Mouse (Mus musculus): ENCODE results near the gene Ssc5d. TPM values are rescaled to one million over a fixed set of nuclear protein-coding genes. Genes with fewer than 3 reads are reported as not detected.

The Ssc5d gene
- polyA plus RNA-seq, 1 experiment: 7.5 TPM

DNA sequence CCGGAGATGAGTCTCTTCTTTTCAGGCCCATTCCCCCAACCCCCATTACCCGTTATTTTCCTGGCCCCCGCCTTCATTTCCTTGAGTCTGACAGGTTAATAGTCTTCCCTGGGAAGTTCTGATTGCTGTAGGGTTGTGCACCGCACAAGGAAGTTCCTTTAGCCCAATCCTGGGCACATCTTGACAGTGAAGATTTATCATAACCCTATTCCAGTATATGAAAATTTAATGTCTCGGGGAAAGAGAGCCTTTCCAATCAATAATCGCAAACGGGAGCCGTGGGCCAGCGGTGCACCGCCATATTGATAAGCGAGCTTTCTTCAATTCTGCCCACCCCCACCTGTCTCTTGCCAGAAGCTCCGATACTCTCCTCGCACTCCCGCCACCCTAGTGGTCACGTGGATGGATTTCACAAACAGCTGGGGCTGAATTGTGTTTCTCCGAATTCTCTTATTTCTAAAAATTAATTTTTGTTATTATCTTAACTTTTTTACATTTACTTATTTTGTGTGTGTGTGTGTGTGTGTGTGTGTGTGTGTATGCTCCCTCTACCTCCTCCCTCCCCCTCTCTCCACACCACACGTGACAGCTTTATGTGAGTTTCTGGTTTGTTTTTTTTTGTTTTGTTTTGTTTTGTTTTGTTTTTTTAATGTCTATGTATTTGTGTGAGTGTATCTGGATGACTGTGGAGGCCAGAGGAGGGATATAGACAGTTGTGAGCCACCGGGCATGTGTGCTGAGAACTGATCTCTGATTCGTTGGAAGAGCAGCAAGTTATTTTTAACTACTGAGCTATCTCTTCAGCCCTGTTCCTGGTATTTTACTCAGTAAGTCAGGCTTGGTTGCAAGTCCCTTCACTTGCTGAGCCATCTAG, 25.7 kb upstream of the Ssc5d start:
- no peaks in the 10 kb centered on the region for H3K4me1 ChIP-seq (ENCODE audit: control insufficient read depth, insufficient read depth, low read length)
- 6% methylated on average over 19 of the region's 19 CpGs for WGBS
- no peak for TF ChIP-seq POLR2A (IDR thresholded peaks at IDR 0.05; ENCODE audit: borderline replicate concordance, extremely low read depth, low read depth, low read length)
- TF ChIP-seq CTCF (IDR thresholded peaks at IDR 0.05; ENCODE audit: insufficient read depth, low read length): no peak
- H3K4me3 ChIP-seq (replicated peaks; ENCODE audit: extremely low read depth, low read depth, low read length): no peak overlapping the region
- no peak for DNase-seq

DNA sequence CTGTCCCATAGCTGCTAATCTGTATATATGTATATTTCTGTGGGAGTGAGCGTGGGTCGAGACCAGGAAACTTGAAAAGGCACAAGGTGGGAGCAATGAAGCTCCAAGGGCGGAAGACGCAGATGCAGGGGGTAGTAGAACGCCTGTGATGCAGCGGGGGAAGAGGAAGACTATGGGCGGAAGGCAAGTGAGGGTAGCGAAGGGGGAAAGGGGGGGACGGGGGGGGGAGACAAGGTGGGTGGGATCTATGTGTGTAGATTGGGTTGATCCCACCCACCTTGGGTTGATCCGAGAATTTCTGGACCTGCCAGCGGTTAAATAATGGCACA, 25.1 kb upstream of the Ssc5d start:
- no peak overlapping the region for H3K4me3 ChIP-seq (replicated peaks; ENCODE audit: extremely low read depth, low read depth, low read length)
- DNase-seq: no peak
- TF ChIP-seq CTCF (IDR thresholded peaks at IDR 0.05; ENCODE audit: insufficient read depth, low read length) (no peak), POLR2A (IDR thresholded peaks at IDR 0.05; ENCODE audit: borderline replicate concordance, extremely low read depth, low read depth, low read length) (no peak)
- 23% methylated on average over 11 of the region's 11 CpGs for WGBS
- H3K4me1 ChIP-seq (ENCODE audit: control insufficient read depth, insufficient read depth, low read length): no peaks in the 10 kb centered on the region

DNA sequence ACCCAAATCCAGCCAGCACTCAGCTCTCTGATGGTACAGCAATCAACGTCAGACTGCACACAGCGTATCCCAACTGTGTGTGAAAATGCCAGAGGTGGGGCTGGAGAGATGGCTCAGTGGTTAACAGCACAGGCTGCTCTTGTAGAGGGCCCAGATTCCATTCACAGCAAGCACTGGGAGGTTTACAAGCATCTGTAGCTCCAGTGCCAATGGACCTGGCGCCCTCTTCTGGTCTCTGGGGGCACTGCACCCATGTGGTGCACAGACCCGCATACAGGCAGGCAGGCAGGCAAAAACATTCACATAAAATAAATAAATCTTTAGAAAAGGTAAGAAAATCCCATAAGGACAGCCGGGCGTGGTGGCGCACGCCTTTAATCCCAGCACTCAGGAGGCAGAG, 24.4 kb upstream of the Ssc5d start:
- no peak for DNase-seq
- Histone ChIP-seq H3K4me3 (replicated peaks; ENCODE audit: extremely low read depth, low read depth, low read length) (no peak overlapping the region), H3K4me1 (ENCODE audit: control insufficient read depth, insufficient read depth, low read length) (no peaks in the 10 kb centered on the region)
- 51% methylated on average over 8 of the region's 8 CpGs for WGBS
- TF ChIP-seq POLR2A (IDR thresholded peaks at IDR 0.05; ENCODE audit: borderline replicate concordance, extremely low read depth, low read depth, low read length) (no peak), CTCF (IDR thresholded peaks at IDR 0.05; ENCODE audit: insufficient read depth, low read length) (no peak)

DNA sequence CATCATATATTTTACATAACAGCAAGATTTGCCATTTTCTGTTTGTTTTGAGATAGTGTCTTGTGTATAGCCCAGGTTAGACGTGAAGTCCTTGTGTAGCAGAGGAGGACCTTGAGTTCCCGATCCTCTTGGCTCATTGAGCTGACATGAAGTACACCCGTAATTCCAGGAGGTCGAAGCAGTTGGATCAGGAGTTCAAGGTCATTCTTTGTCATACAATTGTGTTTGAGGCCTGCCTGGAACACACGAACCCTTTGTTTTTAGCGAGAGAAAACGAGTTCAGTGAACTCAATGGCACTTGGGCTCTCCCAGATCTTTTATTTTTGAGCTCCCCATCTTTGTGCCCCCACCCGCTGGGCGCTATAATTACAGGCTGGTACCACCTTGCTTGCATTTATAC, 23.2 kb upstream of the Ssc5d start:
- Histone ChIP-seq H3K4me3 (replicated peaks; ENCODE audit: extremely low read depth, low read depth, low read length) (no peak overlapping the region), H3K4me1 (ENCODE audit: control insufficient read depth, insufficient read depth, low read length) (no peaks in the 10 kb centered on the region)
- TF ChIP-seq CTCF (IDR thresholded peaks at IDR 0.05; ENCODE audit: insufficient read depth, low read length): no peak
- no peak for TF ChIP-seq POLR2A (IDR thresholded peaks at IDR 0.05; ENCODE audit: borderline replicate concordance, extremely low read depth, low read depth, low read length)
- no peak for DNase-seq
- 75% methylated on average over 9 of the region's 9 CpGs for WGBS

DNA sequence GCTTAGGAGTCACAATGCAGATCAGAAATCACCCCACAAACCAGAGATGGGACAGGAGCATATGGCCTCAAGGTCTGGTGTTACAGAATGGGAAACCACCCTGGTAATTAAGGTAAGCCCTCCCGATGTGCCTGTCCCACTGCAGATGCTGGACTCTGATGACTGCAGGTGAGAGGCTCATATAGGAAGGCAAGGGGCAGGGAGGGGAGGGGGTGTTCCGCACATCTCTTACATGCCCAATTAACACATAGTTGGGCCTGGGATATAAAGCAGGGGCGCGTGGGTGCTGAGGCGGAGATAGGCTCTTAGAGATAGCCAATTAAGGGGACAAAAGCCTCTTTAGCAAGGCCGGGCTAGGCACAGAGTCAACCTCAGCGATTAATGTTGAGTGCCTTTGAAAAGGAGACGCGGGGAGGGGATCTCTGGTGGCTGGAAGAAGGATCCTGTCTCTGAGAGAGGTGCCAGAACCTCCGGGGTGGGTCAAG, 19.1 kb upstream of the Ssc5d start, which contains the start of gene Gm36210:
Gene Gm36210 (minus strand): TSS at position 51 of the 485 bp plus-strand sequence.
- no peak for DNase-seq
- H3K4me3 ChIP-seq (replicated peaks; ENCODE audit: extremely low read depth, low read depth, low read length): no peak within 1 kb of the TSS
- TF ChIP-seq CTCF (IDR thresholded peaks at IDR 0.05; ENCODE audit: insufficient read depth, low read length) (no peak), POLR2A (IDR thresholded peaks at IDR 0.05; ENCODE audit: borderline replicate concordance, extremely low read depth, low read depth, low read length) (no peak)
- 75% methylated on average over 10 of the region's 10 CpGs for WGBS
- H3K4me1 ChIP-seq (ENCODE audit: control insufficient read depth, insufficient read depth, low read length): no peaks in the 10 kb centered on the region

DNA sequence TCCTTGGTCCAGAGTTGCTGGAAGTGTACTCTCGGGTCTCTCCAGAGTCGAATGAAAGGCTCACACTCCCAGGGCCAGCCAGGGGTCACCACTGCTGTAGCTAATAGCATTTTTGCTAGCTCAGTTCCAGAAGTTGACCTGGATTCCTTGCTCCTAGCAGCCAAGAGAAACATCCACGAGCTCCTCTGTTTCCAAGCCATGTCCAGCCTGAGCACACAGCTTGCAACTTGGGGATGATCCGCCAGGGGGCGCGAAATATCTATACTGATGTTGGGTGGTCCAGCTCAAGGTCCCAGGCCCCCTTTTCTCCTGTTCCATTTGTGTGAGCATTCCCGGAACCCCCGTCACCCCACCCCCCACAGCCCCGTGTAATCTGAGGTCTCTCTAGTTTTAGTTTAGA, 14.0 kb upstream of the Ssc5d start:
- DNase-seq: peak; percentile 53
- Histone ChIP-seq H3K4me3 (replicated peaks; ENCODE audit: extremely low read depth, low read depth, low read length) (no peak overlapping the region), H3K4me1 (ENCODE audit: control insufficient read depth, insufficient read depth, low read length) (peaks cover 7% of the 10 kb centered on the region; the same call in 1 of the 2 replicates)
- 31% methylated on average over 9 of the region's 9 CpGs for WGBS
- TF ChIP-seq POLR2A (IDR thresholded peaks at IDR 0.05; ENCODE audit: borderline replicate concordance, extremely low read depth, low read depth, low read length) (no peak), CTCF (IDR thresholded peaks at IDR 0.05; ENCODE audit: insufficient read depth, low read length) (peak; percentile 68)

DNA sequence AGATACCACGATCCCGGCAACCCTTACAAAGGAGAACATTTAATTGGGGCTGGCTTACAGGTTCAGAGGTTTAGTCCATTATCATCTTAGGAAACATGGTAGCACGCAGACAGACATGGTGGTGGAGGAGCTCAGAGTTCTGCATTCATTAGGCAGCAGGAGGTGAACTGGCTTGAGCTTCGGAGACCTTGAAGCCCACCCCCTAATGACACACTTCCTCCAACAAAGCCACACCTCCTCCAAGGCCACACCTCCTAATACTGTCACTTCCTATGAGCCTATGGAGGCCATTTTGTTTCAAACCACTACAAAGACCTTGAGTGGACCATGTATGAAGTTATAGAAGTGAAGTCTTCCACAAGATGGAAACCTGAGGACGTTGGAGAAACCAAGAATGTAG, 13.3 kb upstream of the Ssc5d start:
- Histone ChIP-seq H3K4me1 (ENCODE audit: control insufficient read depth, insufficient read depth, low read length) (peaks cover 9% of the 10 kb centered on the region; the same call in 1 of the 2 replicates), H3K4me3 (replicated peaks; ENCODE audit: extremely low read depth, low read depth, low read length) (no peak overlapping the region)
- DNase-seq: no peak
- 58% methylated on average over 5 of the region's 5 CpGs for WGBS
- no peak for TF ChIP-seq CTCF (IDR thresholded peaks at IDR 0.05; ENCODE audit: insufficient read depth, low read length)
- no peak for TF ChIP-seq POLR2A (IDR thresholded peaks at IDR 0.05; ENCODE audit: borderline replicate concordance, extremely low read depth, low read depth, low read length)

DNA sequence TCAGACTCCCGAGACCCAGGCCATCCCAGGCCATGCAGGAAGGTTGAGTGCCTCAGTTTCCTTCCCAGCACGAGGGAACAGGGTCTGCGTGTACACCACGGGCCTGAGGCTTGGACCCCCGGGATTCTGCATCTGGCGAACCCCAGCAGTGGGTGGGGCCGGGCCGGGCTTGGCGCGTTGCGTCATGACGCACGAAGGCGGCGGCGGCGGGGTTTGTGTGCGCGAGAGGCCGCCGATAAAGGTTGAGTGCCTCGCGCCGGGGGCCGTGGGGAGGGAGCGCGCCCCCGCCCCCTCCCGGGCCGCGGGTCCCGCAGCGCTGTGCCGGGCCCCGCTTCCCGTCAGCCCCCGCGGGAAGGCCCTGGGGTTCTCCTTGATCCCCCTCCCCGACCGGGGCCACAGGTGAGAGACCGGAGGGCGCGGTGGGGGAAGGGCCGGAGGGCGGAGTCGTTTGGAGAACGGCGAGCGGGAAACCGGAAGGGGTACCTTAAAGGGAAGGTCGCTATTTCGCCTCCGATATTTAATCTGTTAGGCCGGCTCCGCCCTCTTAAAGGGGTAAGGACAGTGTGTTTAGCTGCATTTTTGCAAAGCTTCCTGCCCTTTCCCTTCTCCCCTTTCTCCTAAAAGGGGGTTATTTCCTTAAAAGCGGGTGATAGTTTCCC, 10.4 kb upstream of the Ssc5d start, which contains the start of gene Zfp628:
Gene Zfp628 (plus strand): TSS at position 211 of the 659 bp plus-strand sequence.
- TF ChIP-seq CTCF (IDR thresholded peaks at IDR 0.05; ENCODE audit: insufficient read depth, low read length) (no peak), POLR2A (IDR thresholded peaks at IDR 0.05; ENCODE audit: borderline replicate concordance, extremely low read depth, low read depth, low read length) (peak; percentile 92; the same call in 1 of the 2 replicates)
- DNase-seq: peak; percentile 95
- WGBS: under 1% methylated on average over 56 of the region's 56 CpGs
- H3K4me3 ChIP-seq (replicated peaks; ENCODE audit: extremely low read depth, low read depth, low read length): peak within 1 kb of the TSS; percentile 85
- peaks cover 9% of the 10 kb centered on the region; the same call in 1 of the 2 replicates for H3K4me1 ChIP-seq (ENCODE audit: control insufficient read depth, insufficient read depth, low read length)

DNA sequence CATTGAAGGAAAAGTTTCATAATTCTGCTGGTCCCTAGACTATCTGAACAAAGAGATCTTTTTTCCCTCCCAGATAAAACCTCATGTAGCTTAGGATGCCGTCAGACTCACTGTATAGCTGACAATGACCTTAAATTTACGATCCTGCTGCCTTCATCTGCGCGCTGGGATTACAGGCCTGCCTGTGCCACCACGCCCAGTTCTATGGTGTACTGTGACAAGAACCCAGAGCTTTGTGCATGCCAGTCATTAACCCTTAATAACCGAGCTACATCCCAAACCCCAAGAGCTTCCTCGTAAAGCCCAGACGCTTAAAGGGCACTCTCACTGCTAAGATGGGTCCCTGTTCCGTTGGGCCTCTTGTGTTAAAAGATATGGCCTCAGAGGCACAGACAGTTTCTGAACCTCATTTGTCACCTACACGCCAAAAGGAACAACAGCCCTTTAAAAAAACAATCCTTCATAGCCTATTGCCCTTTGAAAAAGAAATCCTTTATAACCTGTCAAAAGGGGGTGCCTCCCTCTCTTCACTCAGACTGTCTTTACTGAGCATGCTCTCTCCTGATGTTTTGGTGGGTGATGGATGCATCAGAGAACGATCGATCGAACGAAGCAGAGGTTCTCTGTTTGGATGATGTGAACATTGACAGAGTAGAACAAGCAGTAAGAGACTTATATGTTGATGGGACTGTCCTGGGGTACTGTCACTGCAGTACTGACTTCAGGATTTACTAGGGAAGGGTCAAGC, 9.7 kb upstream of the Ssc5d start:
- 8% methylated on average over 14 of the region's 14 CpGs for WGBS
- no peak for DNase-seq
- Histone ChIP-seq H3K4me1 (ENCODE audit: control insufficient read depth, insufficient read depth, low read length) (peaks cover 9% of the 10 kb centered on the region; the same call in 1 of the 2 replicates), H3K4me3 (replicated peaks; ENCODE audit: extremely low read depth, low read depth, low read length) (peak overlapping the region; percentile 85)
- no peak for TF ChIP-seq POLR2A (IDR thresholded peaks at IDR 0.05; ENCODE audit: borderline replicate concordance, extremely low read depth, low read depth, low read length)
- no peak for TF ChIP-seq CTCF (IDR thresholded peaks at IDR 0.05; ENCODE audit: insufficient read depth, low read length)

All from lung, adult 2 months (tissue).